ENCODE assay signal across 13 mouse cellular contexts in genomic region chr10:76622411-76622810, GRCm38 (mm10). TPM values are rescaled to one million over a fixed set of nuclear protein-coding genes. Genes with fewer than 3 reads are reported as not detected.
DNase-seq lines count a peak whose midpoint lies in the region; ATAC-seq lines count a peak whose summit lies in the region.
"Had no signal": no experiment of that assay in that cellular context is flagged by ENCODE, and none has a peak within 500 bp of the region (broad histone marks: within the 10 kb centered on the region; RNA-seq: fewer than 3 reads in every experiment).

No protein-coding gene starts in this region.

- WGBS in kidney, embryonic 15.5 days: 73% methylated on average over 4 of the region's 4 CpGs
- WGBS in embryonic facial prominence, embryonic 12.5 days: 76% methylated on average over 4 of the region's 4 CpGs
- 74% methylated on average over 4 of the region's 4 CpGs for WGBS in hindbrain, embryonic 13.5 days
- 68% methylated on average over 4 of the region's 4 CpGs for WGBS in liver, embryonic 15.5 days (ENCODE audit: insufficient replicate concordance)

- H3K27ac ChIP-seq in kidney, embryonic 15.5 days: no peak overlapping the region
- H3K27ac ChIP-seq in embryonic facial prominence, embryonic 12.5 days: no peak overlapping the region
- no peak overlapping the region for H3K27ac ChIP-seq in hindbrain, embryonic 13.5 days
- H3K27ac ChIP-seq in liver, embryonic 15.5 days (replicated peaks): no peak overlapping the region
- H3K27ac ChIP-seq: forebrain, embryonic 13.5 days; left cerebral cortex, adult 2 months had no signal

- ATAC-seq in kidney, embryonic 15.5 days (replicated peaks; ENCODE audit: low FRiP score): no peak
- no peak for ATAC-seq in embryonic facial prominence, embryonic 12.5 days (ENCODE audit: insufficient number of reproducible peaks, insufficient read depth, low FRiP score, low TSS enrichment)
- ATAC-seq in hindbrain, embryonic 13.5 days (ENCODE audit: low FRiP score): no peak
- ATAC-seq in liver, embryonic 15.5 days (ENCODE audit: insufficient read depth): no peak
- ATAC-seq in monocyte, adult 5-6 weeks (replicated peaks; ENCODE audit: insufficient number of reproducible peaks, low FRiP score, low TSS enrichment, poor library complexity, severe bottlenecking): no peak
- ATAC-seq: inflammation-experienced regulatory T-cells, adult 6 months had no signal

- H3K9me3 ChIP-seq in kidney, embryonic 15.5 days (replicated peaks): no peaks in the 10 kb centered on the region
- H3K9me3 ChIP-seq in embryonic facial prominence, embryonic 12.5 days: no peaks in the 10 kb centered on the region
- no peaks in the 10 kb centered on the region for H3K9me3 ChIP-seq in hindbrain, embryonic 13.5 days
- H3K9me3 ChIP-seq in liver, embryonic 15.5 days (replicated peaks): no peaks in the 10 kb centered on the region
- H3K9me3 ChIP-seq: forebrain, embryonic 13.5 days had no signal

- H3K4me3 ChIP-seq in kidney, embryonic 15.5 days (replicated peaks): peak overlapping the region; percentile 54
- peak overlapping the region; percentile 51 for H3K4me3 ChIP-seq in embryonic facial prominence, embryonic 12.5 days
- peak overlapping the region; percentile 34 for H3K4me3 ChIP-seq in hindbrain, embryonic 13.5 days
- H3K4me3 ChIP-seq in liver, embryonic 15.5 days (replicated peaks): peak overlapping the region; percentile 17; the same call in 1 of the 2 replicates

- H3K4me1 ChIP-seq in kidney, embryonic 15.5 days: peaks cover 14% of the 10 kb centered on the region
- H3K4me1 ChIP-seq in embryonic facial prominence, embryonic 12.5 days: peaks cover 20% of the 10 kb centered on the region
- H3K4me1 ChIP-seq in hindbrain, embryonic 13.5 days (replicated peaks): peaks cover 9% of the 10 kb centered on the region
- no peaks in the 10 kb centered on the region; the same call in 1 of the 2 replicates for H3K4me1 ChIP-seq in liver, embryonic 15.5 days (replicated peaks)

- H3K27me3 ChIP-seq in kidney, embryonic 15.5 days: 0 out of 2 replicates have a peak, but pooled peaks cover 6% of the 10 kb centered on the region
- H3K27me3 ChIP-seq in embryonic facial prominence, embryonic 12.5 days: no peaks in the 10 kb centered on the region
- H3K27me3 ChIP-seq in hindbrain, embryonic 13.5 days: peaks cover 11% of the 10 kb centered on the region; the same call in 1 of the 2 replicates
- H3K27me3 ChIP-seq in liver, embryonic 15.5 days: 0 out of 2 replicates have a peak, but pooled peaks cover 3% of the 10 kb centered on the region
- H3K27me3 ChIP-seq: forebrain, embryonic 13.5 days had no signal

- H3K4me2 ChIP-seq in kidney, embryonic 15.5 days: peak overlapping the region; percentile 74
- H3K4me2 ChIP-seq in embryonic facial prominence, embryonic 12.5 days (replicated peaks): peak overlapping the region; percentile 53
- H3K4me2 ChIP-seq in hindbrain, embryonic 13.5 days: peak overlapping the region; percentile 58; the same call in 1 of the 2 replicates
- no peak overlapping the region; the same call in 1 of the 2 replicates for H3K4me2 ChIP-seq in liver, embryonic 15.5 days

- H3K9ac ChIP-seq in kidney, embryonic 15.5 days: peak overlapping the region; percentile 50
- peak overlapping the region; percentile 69 for H3K9ac ChIP-seq in embryonic facial prominence, embryonic 12.5 days
- no peak overlapping the region for H3K9ac ChIP-seq in hindbrain, embryonic 13.5 days
- H3K9ac ChIP-seq in liver, embryonic 15.5 days: no peak overlapping the region

- no peak for DNase-seq in kidney, postnatal 14 days
- DNase-seq in spleen, adult 12 weeks (ENCODE audit: low spot score): no peak
- DNase-seq in gastrocnemius, adult 8-10 months (ENCODE audit: low spot score in 2 of 2): no peak
- DNase-seq: cerebellum, adult 9-11 months; spleen, adult 18-20 months had no signal

- H3K36me3 ChIP-seq in kidney, embryonic 15.5 days: no peaks in the 10 kb centered on the region
- no peaks in the 10 kb centered on the region for H3K36me3 ChIP-seq in embryonic facial prominence, embryonic 12.5 days
- no peaks in the 10 kb centered on the region for H3K36me3 ChIP-seq in hindbrain, embryonic 13.5 days
- no peaks in the 10 kb centered on the region for H3K36me3 ChIP-seq in liver, embryonic 15.5 days (replicated peaks)

RNA-seq across cellular contexts. Expression of gene Col6a2, which starts 1.0 kb away (rescaled TPM):
- 61.9 and 88.8 TPM in 2 replicates for polyA plus RNA-seq in kidney, embryonic 15.5 days (2015; fragmentation: Nextera tagmentation; extraction: Ambion mirVana)
- polyA plus RNA-seq in embryonic facial prominence, embryonic 12.5 days (2016; fragmentation: Nextera tagmentation; extraction: Ambion mirVana): 90.7 and 109 TPM in 2 replicates
- polyA plus RNA-seq in hindbrain, embryonic 13.5 days (2015; fragmentation: Nextera tagmentation; extraction: Ambion mirVana): 23.5 and 27.6 TPM in 2 replicates
- 9.8 and 10.6 TPM in 2 replicates for polyA plus RNA-seq in liver, embryonic 15.5 days (2015; fragmentation: Nextera tagmentation; extraction: Ambion mirVana)
- not detected in 3 replicates for total RNA-seq in monocyte, adult 5-6 weeks (2017)
- total RNA-seq in gastrocnemius, adult 8-10 months (2022): 10 to 100 TPM; 15.1 to 28.1 (median 17.1) TPM
- polyA plus RNA-seq: inflammation-experienced regulatory T-cells, adult 6 months had no signal

RNA-seq across cellular contexts. Expression of gene Ftcd, which starts 47.0 kb away (rescaled TPM):
- polyA plus RNA-seq in kidney, embryonic 15.5 days (2015; fragmentation: Nextera tagmentation; extraction: Ambion mirVana): 0.66 and 0.97 TPM in 2 replicates
- polyA plus RNA-seq in embryonic facial prominence, embryonic 12.5 days (2016; fragmentation: Nextera tagmentation; extraction: Ambion mirVana): 0.09 TPM in 1 of 2 replicates, not detected in the other
- polyA plus RNA-seq in hindbrain, embryonic 13.5 days (2015; fragmentation: Nextera tagmentation; extraction: Ambion mirVana): 0.16 TPM in 1 of 2 replicates, not detected in the other
- polyA plus RNA-seq in liver, embryonic 15.5 days (2015; fragmentation: Nextera tagmentation; extraction: Ambion mirVana): 41.2 and 55.5 TPM in 2 replicates
- total RNA-seq in monocyte, adult 5-6 weeks (2017): not detected in 3 replicates
- total RNA-seq in gastrocnemius, adult 8-10 months (2022): under 1 TPM in 1 of 4 experiments, not detected in 3; 0.27 TPM
- total RNA-seq: left cerebral cortex, adult 2 months had no signal
- polyA plus RNA-seq: forebrain, embryonic 13.5 days; inflammation-experienced regulatory T-cells, adult 6 months had no signal

Comparison
In these comparisons a context has a peak if more than half of its experiments do, and no peak if none do; other contexts are left out.
1. H3K9ac ChIP-seq: peak in kidney, embryonic 15.5 days (single experiment) and embryonic facial prominence, embryonic 12.5 days (single experiment); none in hindbrain, embryonic 13.5 days (single experiment) and liver, embryonic 15.5 days (single experiment).
2. RNA of gene Ftcd, which starts 47.0 kb away (polyA plus RNA-seq): 41.2 to 55.5 TPM in liver, embryonic 15.5 days; 0.66 to 0.97 TPM in kidney, embryonic 15.5 days, 0.09 TPM in embryonic facial prominence, embryonic 12.5 days and 0.16 TPM in hindbrain, embryonic 13.5 days; every median in the first group is over 10 times any median in the second.
3. Peak in every context shown above with its lines, with median percentiles within 50 percentile points of each other: H3K4me3 ChIP-seq.